Mouse (Mus musculus): ENCODE measurements around the gene Triobp. TPM values are rescaled to one million over a fixed set of nuclear protein-coding genes. Genes with fewer than 3 reads are reported as not detected.

Triobp gene
- polyA plus RNA-seq, 1 experiment from 2014 or later: 27.0 TPM

- no peak overlapping the region for H3K4me3 ChIP-seq (ENCODE audit: inconsistent target)
- H3K79me2 ChIP-seq (ENCODE audit: inconsistent target): no peaks in the 10 kb centered on the region
- 34% methylated on average over 2 of the region's 2 CpGs for WGBS (ENCODE audit: missing documents)
- H3K36me3 ChIP-seq (ENCODE audit: inconsistent target): no peaks in the 10 kb centered on the region
- H3K27ac ChIP-seq: no peak overlapping the region
Observed at GRCm38 (mm10) chr15:78962885-78963284, 15.4 kb downstream of the Triobp start.

- WGBS (ENCODE audit: missing documents): 61% methylated on average over 6 of the region's 6 CpGs
- H3K27ac ChIP-seq: no peak overlapping the region
- H3K36me3 ChIP-seq (ENCODE audit: inconsistent target): no peaks in the 10 kb centered on the region
- no peak overlapping the region for H3K4me3 ChIP-seq (ENCODE audit: inconsistent target)
- H3K79me2 ChIP-seq (ENCODE audit: inconsistent target): no peaks in the 10 kb centered on the region
Observed at GRCm38 (mm10) chr15:78971626-78972025, 24.1 kb downstream of the Triobp start.

- Histone ChIP-seq H3K79me2 (ENCODE audit: inconsistent target) (no peaks in the 10 kb centered on the region), H3K27ac (no peak overlapping the region), H3K36me3 (ENCODE audit: inconsistent target) (no peaks in the 10 kb centered on the region), H3K4me3 (ENCODE audit: inconsistent target) (no peak overlapping the region)
- 89% methylated on average over 6 of the region's 7 CpGs for WGBS (ENCODE audit: missing documents)
Observed at GRCm38 (mm10) chr15:78973950-78974349, 26.4 kb downstream of the Triobp start.

GRCm38 (mm10) chr15:78977676-78978159 lies 30.2 kb downstream of the Triobp start:
- Histone ChIP-seq H3K4me3 (ENCODE audit: inconsistent target) (no peak overlapping the region), H3K36me3 (ENCODE audit: inconsistent target) (no peaks in the 10 kb centered on the region), H3K27ac (no peak overlapping the region), H3K79me2 (ENCODE audit: inconsistent target) (no peaks in the 10 kb centered on the region)
- 89% methylated on average over 8 of the region's 8 CpGs for WGBS (ENCODE audit: missing documents)

GRCm38 (mm10) chr15:78978875-78979274 lies 31.4 kb downstream of the Triobp start:
- Histone ChIP-seq H3K36me3 (ENCODE audit: inconsistent target) (no peaks in the 10 kb centered on the region), H3K4me3 (ENCODE audit: inconsistent target) (no peak overlapping the region), H3K27ac (no peak overlapping the region), H3K79me2 (ENCODE audit: inconsistent target) (peaks cover 8% of the 10 kb centered on the region)
- 30% methylated on average over 3 of the region's 4 CpGs for WGBS (ENCODE audit: missing documents)

DNA sequence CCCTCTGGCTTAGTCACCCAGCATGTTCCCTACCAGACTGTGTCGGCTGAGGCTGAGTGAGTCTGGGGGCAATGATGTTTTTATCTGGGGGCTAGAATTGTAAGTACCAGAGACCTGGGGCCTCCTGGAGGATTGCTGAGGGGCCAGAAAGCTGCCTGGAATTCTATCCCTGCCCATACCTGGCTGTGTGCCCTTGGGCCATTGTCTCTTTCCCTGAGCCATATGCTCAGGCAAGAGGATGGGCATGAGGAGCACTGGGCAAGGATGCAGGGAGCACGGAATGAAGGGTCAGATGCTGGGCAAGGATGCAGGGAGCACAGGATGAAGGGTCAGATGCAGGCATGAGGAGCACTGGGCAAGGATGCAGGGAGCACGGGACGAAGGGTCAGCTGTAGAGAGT lies 32.6 kb downstream of the Triobp start:
- Histone ChIP-seq H3K79me2 (ENCODE audit: inconsistent target) (peaks cover 20% of the 10 kb centered on the region), H3K27ac (no peak overlapping the region), H3K4me3 (ENCODE audit: inconsistent target) (no peak overlapping the region), H3K36me3 (ENCODE audit: inconsistent target) (no peaks in the 10 kb centered on the region)
- 98% methylated on average over 4 of the region's 4 CpGs for WGBS (ENCODE audit: missing documents)

- peaks cover 11% of the 10 kb centered on the region; the same call in 1 of the 2 replicates for H3K36me3 ChIP-seq (ENCODE audit: inconsistent target)
- peak overlapping the region; percentile 70 for H3K27ac ChIP-seq
- H3K79me2 ChIP-seq (ENCODE audit: inconsistent target): peaks cover 46% of the 10 kb centered on the region
- H3K4me3 ChIP-seq (ENCODE audit: inconsistent target): peak overlapping the region; percentile 78
- WGBS (ENCODE audit: missing documents): 1% methylated on average over 54 of the region's 67 CpGs
Observed at GRCm38 (mm10) chr15:78982658-78983435, 35.3 kb downstream of the Triobp start.

GRCm38 (mm10) chr15:78983436-78984285 lies 36.1 kb downstream of the Triobp start:
- WGBS (ENCODE audit: missing documents): 4% methylated on average over 20 of the region's 21 CpGs
- Histone ChIP-seq H3K36me3 (ENCODE audit: inconsistent target) (peaks cover 20% of the 10 kb centered on the region; the same call in 1 of the 2 replicates), H3K4me3 (ENCODE audit: inconsistent target) (peak overlapping the region; percentile 78), H3K27ac (peak overlapping the region; percentile 70), H3K79me2 (ENCODE audit: inconsistent target) (peaks cover 46% of the 10 kb centered on the region)

DNA sequence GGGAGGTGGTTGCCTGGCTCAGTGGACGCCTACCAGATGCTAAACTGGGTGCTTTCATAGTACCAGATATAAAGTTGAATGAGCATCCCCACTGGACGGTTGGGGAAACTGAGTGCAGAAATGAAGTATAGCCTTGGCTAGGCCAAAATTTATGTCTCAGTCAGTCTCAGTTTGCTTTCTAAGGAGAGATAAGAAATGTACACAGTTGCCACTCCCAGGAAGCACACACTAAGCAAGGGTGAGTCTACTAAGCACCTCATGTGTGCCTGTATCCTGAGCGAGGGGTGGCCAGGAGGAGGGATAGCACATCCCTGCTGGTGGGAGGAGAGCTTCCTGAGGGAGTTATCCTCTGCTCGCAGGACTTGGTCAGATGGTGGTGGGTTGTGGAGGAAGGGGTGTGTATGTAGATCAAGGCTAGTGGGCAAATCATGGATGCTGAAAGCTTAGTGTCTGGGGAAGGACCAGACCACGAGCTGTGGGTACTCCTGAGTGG lies 36.8 kb downstream of the Triobp start:
- peaks cover 24% of the 10 kb centered on the region for H3K36me3 ChIP-seq (ENCODE audit: inconsistent target)
- H3K27ac ChIP-seq: no peak overlapping the region
- peaks cover 46% of the 10 kb centered on the region for H3K79me2 ChIP-seq (ENCODE audit: inconsistent target)
- 64% methylated on average over 5 of the region's 5 CpGs for WGBS (ENCODE audit: missing documents)
- peak overlapping the region; percentile 78; the same call in 1 of the 2 replicates for H3K4me3 ChIP-seq (ENCODE audit: inconsistent target)

GRCm38 (mm10) chr15:78986536-78987220 lies 39.2 kb downstream of the Triobp start:
- Histone ChIP-seq H3K4me3 (ENCODE audit: inconsistent target) (no peak overlapping the region), H3K27ac (no peak overlapping the region), H3K79me2 (ENCODE audit: inconsistent target) (peaks cover 46% of the 10 kb centered on the region), H3K36me3 (ENCODE audit: inconsistent target) (peaks cover 46% of the 10 kb centered on the region)
- WGBS (ENCODE audit: missing documents): 90% methylated on average over 10 of the region's 11 CpGs

DNA sequence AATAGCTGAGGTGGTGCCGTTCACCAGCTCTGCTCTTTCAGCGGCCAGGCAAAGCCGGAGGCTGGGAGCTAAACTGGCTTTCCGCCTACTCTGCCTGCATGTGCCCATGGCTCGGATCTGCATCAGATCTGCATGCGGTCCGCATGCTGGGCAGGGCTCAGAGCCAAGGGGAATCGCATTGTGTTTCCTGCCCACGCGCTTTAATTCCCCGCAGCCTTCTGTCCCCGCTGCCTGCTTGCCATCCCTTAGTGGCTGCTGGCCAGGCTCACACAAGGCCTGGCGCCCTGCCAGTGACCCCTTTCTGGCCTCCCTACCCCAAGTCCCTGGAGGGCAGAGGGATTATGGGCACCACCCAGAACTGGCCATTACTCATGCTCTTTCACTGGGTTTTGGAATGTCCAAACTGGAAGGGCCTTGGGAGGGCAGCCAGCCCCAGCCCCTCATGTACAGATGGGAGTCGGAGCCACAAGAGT lies 41.0 kb downstream of the Triobp start:
- no peak overlapping the region for H3K27ac ChIP-seq
- H3K79me2 ChIP-seq (ENCODE audit: inconsistent target): peaks cover 42% of the 10 kb centered on the region
- H3K36me3 ChIP-seq (ENCODE audit: inconsistent target): peaks cover 64% of the 10 kb centered on the region
- no peak overlapping the region for H3K4me3 ChIP-seq (ENCODE audit: inconsistent target)
- 90% methylated on average over 14 of the region's 14 CpGs for WGBS (ENCODE audit: missing documents)

GRCm38 (mm10) chr15:78989152-78990092 lies 41.9 kb downstream of the Triobp start:
- H3K79me2 ChIP-seq (ENCODE audit: inconsistent target): peaks cover 33% of the 10 kb centered on the region
- H3K36me3 ChIP-seq (ENCODE audit: inconsistent target): peaks cover 73% of the 10 kb centered on the region
- H3K4me3 ChIP-seq (ENCODE audit: inconsistent target): no peak overlapping the region
- 94% methylated on average over 12 of the region's 14 CpGs for WGBS (ENCODE audit: missing documents)
- no peak overlapping the region for H3K27ac ChIP-seq

DNA sequence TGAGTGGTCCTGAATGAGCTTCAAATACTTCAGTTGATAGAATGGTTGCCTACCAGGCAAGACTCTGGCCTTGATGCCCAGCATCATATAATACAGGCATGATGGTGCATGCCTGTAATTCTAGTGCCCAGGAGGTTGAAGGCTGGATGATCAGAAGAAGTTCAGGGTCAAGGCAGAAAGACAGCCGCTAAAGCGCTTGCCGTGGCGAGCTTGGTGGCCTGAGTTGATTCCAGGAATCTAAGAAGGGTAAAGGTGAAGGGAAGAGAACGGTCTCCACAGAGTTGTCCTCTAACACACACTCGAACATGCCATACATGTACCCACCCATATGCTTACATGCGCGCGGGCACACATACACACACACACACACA lies 42.6 kb downstream of the Triobp start:
- H3K27ac ChIP-seq: no peak overlapping the region
- 96% methylated on average over 9 of the region's 9 CpGs for WGBS (ENCODE audit: missing documents)
- H3K36me3 ChIP-seq (ENCODE audit: inconsistent target): peaks cover 80% of the 10 kb centered on the region
- H3K4me3 ChIP-seq (ENCODE audit: inconsistent target): no peak overlapping the region
- peaks cover 26% of the 10 kb centered on the region for H3K79me2 ChIP-seq (ENCODE audit: inconsistent target)

Data from macrophage (primary cell).